14 mouse cellular contexts compared by ENCODE assay signal in genomic region chr11:59910586-59910985, GRCm38 (mm10).
"Had no signal": no experiment of that assay in that cellular context is flagged by ENCODE, and none has a peak within 500 bp of the region (broad histone marks: within the 10 kb centered on the region; RNA-seq: fewer than 3 reads in every experiment).

No protein-coding gene starts in this region.

- H3K27ac ChIP-seq: liver, embryonic 13.5 days; midbrain, embryonic 10.5 days; midbrain, embryonic 13.5 days; neural tube, embryonic 13.5 days; stomach, embryonic 15.5 days had no signal

- ATAC-seq: midbrain, embryonic 13.5 days; midbrain, embryonic 16.5 days had no signal

- DNase-seq: liver, embryonic 13.5 days; lung, adult 2 months; lung, postnatal 14 days; lung, postnatal 4 days; retina, postnatal 1 day; right cerebral cortex, postnatal 25 days; spleen, adult 18-20 months; thymus, postnatal 25 days had no signal

- H3K9ac ChIP-seq: liver, embryonic 13.5 days; midbrain, embryonic 13.5 days; neural tube, embryonic 13.5 days; stomach, embryonic 15.5 days had no signal

- H3K4me1 ChIP-seq: midbrain, embryonic 13.5 days; neural tube, embryonic 13.5 days had no signal

- H3K27me3 ChIP-seq: liver, embryonic 13.5 days; midbrain, embryonic 13.5 days; neural tube, embryonic 13.5 days; stomach, embryonic 15.5 days had no signal

- H3K9me3 ChIP-seq: liver, embryonic 13.5 days; midbrain, embryonic 10.5 days; neural tube, embryonic 13.5 days; stomach, embryonic 15.5 days had no signal

- H3K36me3 ChIP-seq: liver, embryonic 13.5 days; midbrain, embryonic 10.5 days; midbrain, embryonic 13.5 days; neural tube, embryonic 13.5 days; stomach, embryonic 15.5 days had no signal

- H3K4me3 ChIP-seq: liver, embryonic 13.5 days; midbrain, embryonic 10.5 days; midbrain, embryonic 13.5 days; myocyte; neural tube, embryonic 13.5 days; stomach, embryonic 15.5 days had no signal

- H3K4me2 ChIP-seq: liver, embryonic 13.5 days; midbrain, embryonic 13.5 days; neural tube, embryonic 13.5 days; stomach, embryonic 15.5 days had no signal
